Mouse (Mus musculus): ENCODE data around the gene Esp8. TPM values are rescaled to one million over a fixed set of nuclear protein-coding genes. Genes with fewer than 3 reads are reported as not detected.
"Not testable (repeated sequence)": the region's sequence is repeated elsewhere in the genome, so short reads cannot be mapped to it uniquely, and the experiment has no call there.

The Esp8 gene
- not detected in 2 replicates for polyA plus RNA-seq (2011; ENCODE audit: insufficient read depth, insufficient read length, low read depth, missing spikeins)

DNA sequence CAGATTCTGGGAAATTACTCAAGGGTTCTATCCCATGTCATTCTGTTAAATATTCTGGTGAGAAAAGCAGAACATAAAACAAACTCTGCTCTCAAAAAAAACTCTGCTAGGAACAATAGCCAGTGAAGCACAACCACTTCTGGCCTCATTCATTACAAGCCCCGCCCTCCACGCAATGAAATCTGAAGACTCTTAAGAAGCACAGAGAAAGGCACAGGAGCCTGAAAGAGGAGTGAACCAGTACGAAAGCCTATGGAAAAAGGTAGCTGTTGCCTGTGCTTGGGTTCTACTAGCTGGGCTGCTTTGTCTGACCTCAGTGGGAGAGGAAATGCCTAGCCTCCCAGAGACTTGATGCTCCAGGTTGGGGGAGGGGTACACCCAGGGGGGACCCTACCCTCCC is at the start of gene Esp8:
Gene Esp8, plus strand, starts transcription at position 205 of the 400 bp plus-strand sequence.
- H3K27me3 ChIP-seq (ENCODE audit: control insufficient read depth, insufficient read depth, low read length, poor library complexity, severe bottlenecking) = no peaks in the 10 kb centered on the region
- no peak within 1 kb of the TSS for H3K4me3 ChIP-seq (ENCODE audit: low read depth, low read length)
- H3K36me3 ChIP-seq (ENCODE audit: control insufficient read depth, insufficient read depth, low read length, poor library complexity, severe bottlenecking) = no peaks in the 10 kb centered on the region; the same call in 1 of the 2 replicates
- no peak within 1 kb of the TSS for H3K9ac ChIP-seq (ENCODE audit: low read depth, poor library complexity, severe bottlenecking)
- no peaks in the 10 kb centered on the region for H3K4me1 ChIP-seq (ENCODE audit: control insufficient read depth, insufficient read depth, low read length)
- TF ChIP-seq POLR2A (IDR thresholded peaks at IDR 0.05; ENCODE audit: insufficient read depth, low read length) (no peak), EP300 (IDR thresholded peaks at IDR 0.05; ENCODE audit: insufficient read depth, low read depth, low read length) (no peak), CTCF (IDR thresholded peaks at IDR 0.05; ENCODE audit: low read depth, low read length) (no peak)
- H3K9me3 ChIP-seq (replicated peaks; ENCODE audit: control insufficient read depth, insufficient read depth, low read length, poor library complexity, severe bottlenecking) = peaks cover 5% of the 10 kb centered on the region
- H3K27ac ChIP-seq (ENCODE audit: insufficient read depth, low read length) = peak within 1 kb of the TSS; percentile 25; the same call in 1 of the 2 replicates

DNA sequence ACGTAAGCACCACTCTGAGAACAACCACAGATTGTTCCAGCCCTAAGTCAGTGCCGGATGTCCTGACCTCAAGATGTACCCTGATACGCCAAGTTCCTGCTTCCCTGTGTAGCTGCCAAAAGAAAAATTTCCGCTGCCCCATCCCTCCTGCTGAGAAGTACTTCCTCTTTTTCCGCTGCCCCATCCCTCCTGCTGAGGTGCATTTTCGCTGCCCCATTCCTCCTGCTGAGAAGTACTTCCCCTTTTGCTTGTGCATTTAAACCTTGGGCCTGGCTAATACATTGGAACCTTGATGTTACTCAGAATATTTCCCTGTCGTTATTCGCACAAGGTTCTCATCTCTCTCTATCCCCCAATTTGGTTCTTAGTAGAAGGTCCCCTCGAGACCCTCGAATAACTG is 36.3 kb upstream of the Esp8 start:
- H3K27ac ChIP-seq (ENCODE audit: insufficient read depth, low read length) = peak overlapping the region; percentile 11; the same call in 1 of the 2 replicates
- H3K27me3 ChIP-seq (ENCODE audit: control insufficient read depth, insufficient read depth, low read length, poor library complexity, severe bottlenecking); H3K4me1 ChIP-seq (ENCODE audit: control insufficient read depth, insufficient read depth, low read length); H3K9me3 ChIP-seq (replicated peaks; ENCODE audit: control insufficient read depth, insufficient read depth, low read length, poor library complexity, severe bottlenecking); H3K36me3 ChIP-seq (ENCODE audit: control insufficient read depth, insufficient read depth, low read length, poor library complexity, severe bottlenecking); H3K4me3 ChIP-seq (ENCODE audit: low read depth, low read length); H3K9ac ChIP-seq (ENCODE audit: low read depth, poor library complexity, severe bottlenecking): not testable (repeated sequence)
- 0 out of 2 replicates have a peak, but pooled peaks have one; percentile 11 for TF ChIP-seq EP300 (IDR thresholded peaks at IDR 0.05; ENCODE audit: insufficient read depth, low read depth, low read length)

DNA sequence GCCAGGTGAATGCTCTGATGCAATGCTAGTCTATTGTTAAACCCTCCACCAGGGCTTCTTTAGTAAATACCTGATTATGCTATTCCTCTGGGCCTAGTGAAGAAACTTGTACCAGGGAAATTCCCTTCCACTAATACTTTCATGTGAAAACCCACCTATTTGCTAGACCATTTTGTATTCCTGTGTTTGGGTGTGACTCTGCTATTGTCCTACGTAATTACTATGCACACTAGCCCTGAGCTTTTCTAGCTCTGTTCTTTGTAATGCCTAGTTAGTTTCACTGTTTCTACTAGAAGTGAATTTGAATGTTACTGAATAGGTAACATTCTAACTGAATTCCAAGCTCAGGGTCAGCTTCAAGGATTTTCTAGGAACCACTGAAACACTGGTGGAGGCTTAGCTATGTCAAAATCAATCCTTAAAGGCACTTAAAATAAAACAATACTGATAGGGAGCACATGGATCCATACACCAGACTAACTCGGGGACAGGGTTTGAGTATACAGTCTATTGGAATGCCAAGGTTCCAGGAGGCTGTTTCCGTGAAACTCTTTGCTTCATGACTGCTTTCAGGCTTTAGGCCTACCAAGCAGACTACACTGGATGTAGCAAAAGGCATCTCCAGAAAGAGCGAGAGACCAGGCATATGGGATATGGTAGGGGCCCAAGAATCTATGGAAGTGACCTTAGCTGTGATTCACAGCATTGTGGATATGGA is 24.2 kb upstream of the Esp8 start:
- not testable (repeated sequence) for H3K9me3 ChIP-seq (replicated peaks; ENCODE audit: control insufficient read depth, insufficient read depth, low read length, poor library complexity, severe bottlenecking); H3K27me3 ChIP-seq (ENCODE audit: control insufficient read depth, insufficient read depth, low read length, poor library complexity, severe bottlenecking); H3K36me3 ChIP-seq (ENCODE audit: control insufficient read depth, insufficient read depth, low read length, poor library complexity, severe bottlenecking); H3K4me1 ChIP-seq (ENCODE audit: control insufficient read depth, insufficient read depth, low read length); H3K4me3 ChIP-seq (ENCODE audit: low read depth, low read length)
- Histone ChIP-seq H3K27ac (ENCODE audit: insufficient read depth, low read length) (peak overlapping the region; percentile 99), H3K9ac (ENCODE audit: low read depth, poor library complexity, severe bottlenecking) (peak overlapping the region; percentile 74)

DNA sequence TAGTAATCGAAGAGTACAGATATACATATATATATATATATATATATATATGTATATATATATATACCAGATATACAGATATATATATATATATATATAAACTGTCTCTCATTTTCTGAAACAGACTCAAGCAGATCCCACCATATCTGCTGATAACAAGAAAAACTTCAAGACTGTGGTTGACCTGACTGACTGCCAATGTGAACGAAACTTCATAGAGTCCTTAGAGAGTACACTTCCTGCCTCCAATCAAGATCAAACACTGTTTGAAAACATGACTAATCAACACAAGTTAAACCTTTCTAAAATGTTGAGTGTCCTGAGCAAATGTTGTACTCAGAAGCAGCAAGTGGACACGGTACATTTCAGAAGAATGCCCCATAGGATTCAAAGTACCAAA is 10.0 kb downstream of the Esp8 start:
- Histone ChIP-seq H3K27ac (ENCODE audit: insufficient read depth, low read length) (no peak overlapping the region), H3K36me3 (ENCODE audit: control insufficient read depth, insufficient read depth, low read length, poor library complexity, severe bottlenecking) (no peaks in the 10 kb centered on the region), H3K4me1 (ENCODE audit: control insufficient read depth, insufficient read depth, low read length) (no peaks in the 10 kb centered on the region), H3K27me3 (ENCODE audit: control insufficient read depth, insufficient read depth, low read length, poor library complexity, severe bottlenecking) (no peaks in the 10 kb centered on the region), H3K4me3 (ENCODE audit: low read depth, low read length) (no peak overlapping the region), H3K9me3 (replicated peaks; ENCODE audit: control insufficient read depth, insufficient read depth, low read length, poor library complexity, severe bottlenecking) (no peaks in the 10 kb centered on the region), H3K9ac (ENCODE audit: low read depth, poor library complexity, severe bottlenecking) (no peak overlapping the region)
- no peak for TF ChIP-seq CTCF (IDR thresholded peaks at IDR 0.05; ENCODE audit: low read depth, low read length)
- no peak for TF ChIP-seq POLR2A (IDR thresholded peaks at IDR 0.05; ENCODE audit: insufficient read depth, low read length)
- TF ChIP-seq EP300 (IDR thresholded peaks at IDR 0.05; ENCODE audit: insufficient read depth, low read depth, low read length) = no peak

DNA sequence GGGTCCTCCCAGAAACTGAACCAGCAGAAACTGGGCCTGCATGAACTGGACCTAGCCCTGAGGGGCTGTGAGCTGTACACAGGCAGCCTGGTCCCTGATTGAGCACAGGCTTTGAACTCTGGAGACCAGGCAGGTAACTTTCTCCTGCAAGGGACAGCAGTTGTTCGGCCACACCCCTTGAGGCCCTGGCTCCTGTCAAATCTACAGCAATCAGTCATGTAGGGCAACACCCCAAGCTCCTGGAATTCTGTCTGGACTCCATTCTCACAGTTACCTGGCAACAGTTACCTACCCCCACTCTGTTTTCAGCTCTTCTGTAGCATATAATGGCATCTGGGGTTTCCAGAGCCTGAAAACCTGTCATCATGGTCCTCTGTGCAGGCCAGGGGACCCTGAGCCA is 11.3 kb downstream of the Esp8 start:
- H3K27ac ChIP-seq (ENCODE audit: insufficient read depth, low read length) = no peak overlapping the region
- H3K9me3 ChIP-seq (replicated peaks; ENCODE audit: control insufficient read depth, insufficient read depth, low read length, poor library complexity, severe bottlenecking) = no peaks in the 10 kb centered on the region
- H3K4me1 ChIP-seq (ENCODE audit: control insufficient read depth, insufficient read depth, low read length) = no peaks in the 10 kb centered on the region
- H3K27me3 ChIP-seq (ENCODE audit: control insufficient read depth, insufficient read depth, low read length, poor library complexity, severe bottlenecking) = no peaks in the 10 kb centered on the region
- TF ChIP-seq EP300 (IDR thresholded peaks at IDR 0.05; ENCODE audit: insufficient read depth, low read depth, low read length) = no peak
- TF ChIP-seq POLR2A (IDR thresholded peaks at IDR 0.05; ENCODE audit: insufficient read depth, low read length) = no peak
- TF ChIP-seq CTCF (IDR thresholded peaks at IDR 0.05; ENCODE audit: low read depth, low read length) = no peak
- no peak overlapping the region for H3K4me3 ChIP-seq (ENCODE audit: low read depth, low read length)
- H3K36me3 ChIP-seq (ENCODE audit: control insufficient read depth, insufficient read depth, low read length, poor library complexity, severe bottlenecking) = no peaks in the 10 kb centered on the region
- no peak overlapping the region for H3K9ac ChIP-seq (ENCODE audit: low read depth, poor library complexity, severe bottlenecking)

DNA sequence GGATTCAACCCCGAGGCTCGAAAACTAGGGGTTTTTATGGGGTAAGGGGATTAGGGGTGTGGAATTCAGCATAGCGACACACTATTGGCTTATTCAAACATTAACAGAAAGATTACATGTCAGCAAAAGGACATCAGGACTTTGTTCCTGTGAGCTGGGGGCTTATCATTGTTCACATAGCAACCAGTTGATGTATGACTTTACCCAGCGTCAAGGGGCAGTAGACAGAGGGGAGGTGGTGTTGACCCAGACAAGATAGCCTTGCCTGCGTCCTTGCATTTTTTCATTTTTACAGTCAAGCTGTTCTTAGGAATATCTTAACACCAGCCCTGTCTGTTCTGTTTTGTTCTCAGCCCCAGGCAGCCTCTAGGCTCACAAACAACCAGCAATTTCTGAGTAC is 27.2 kb downstream of the Esp8 start:
- H3K4me1 ChIP-seq (ENCODE audit: control insufficient read depth, insufficient read depth, low read length); H3K9ac ChIP-seq (ENCODE audit: low read depth, poor library complexity, severe bottlenecking); H3K27ac ChIP-seq (ENCODE audit: insufficient read depth, low read length); H3K9me3 ChIP-seq (replicated peaks; ENCODE audit: control insufficient read depth, insufficient read depth, low read length, poor library complexity, severe bottlenecking); H3K4me3 ChIP-seq (ENCODE audit: low read depth, low read length); H3K36me3 ChIP-seq (ENCODE audit: control insufficient read depth, insufficient read depth, low read length, poor library complexity, severe bottlenecking); H3K27me3 ChIP-seq (ENCODE audit: control insufficient read depth, insufficient read depth, low read length, poor library complexity, severe bottlenecking): not testable (repeated sequence)
